ENCODE assay signal across 15 mouse cellular contexts in genomic region chr1:178258821-178259220, GRCm38 (mm10).
"Had no signal": no experiment of that assay in that cellular context is flagged by ENCODE, and none has a peak within 500 bp of the region (broad histone marks: within the 10 kb centered on the region; RNA-seq: fewer than 3 reads in every experiment).

No protein-coding gene starts in this region.

- H3K9ac ChIP-seq: neural tube, embryonic 13.5 days; neural tube, embryonic 15.5 days; stomach, embryonic 15.5 days had no signal

- H3K9me3 ChIP-seq: neural tube, embryonic 13.5 days; neural tube, embryonic 15.5 days; stomach, embryonic 15.5 days had no signal

- H3K36me3 ChIP-seq: stomach, embryonic 15.5 days had no signal

- DNase-seq: retina, postnatal 1 day; right cerebral cortex, adult 18-20 months; right cerebral cortex, postnatal 14 days; right cerebral cortex, postnatal 25 days; right cerebral cortex, postnatal 4 days; spleen, adult 18-20 months; thymus, adult 18-20 months; thymus, postnatal 14 days; thymus, postnatal 25 days; thymus, postnatal 36 days; thymus, postnatal 4 days had no signal

- H3K4me3 ChIP-seq: neural tube, embryonic 13.5 days; neural tube, embryonic 15.5 days; stomach, embryonic 15.5 days had no signal

- H3K27me3 ChIP-seq: neural tube, embryonic 13.5 days; neural tube, embryonic 15.5 days; stomach, embryonic 15.5 days had no signal

- H3K4me2 ChIP-seq: neural tube, embryonic 13.5 days; neural tube, embryonic 15.5 days; stomach, embryonic 15.5 days had no signal

- H3K27ac ChIP-seq: neural tube, embryonic 13.5 days; neural tube, embryonic 15.5 days; stomach, embryonic 15.5 days; stomach, postnatal 0 days had no signal

- H3K4me1 ChIP-seq: neural tube, embryonic 13.5 days; neural tube, embryonic 15.5 days; stomach, embryonic 15.5 days had no signal
